Mouse (Mus musculus) erythroblast, embryonic 14.5 days (primary cell): ENCODE results near the gene Coro1b. TPM values are rescaled to one million over a fixed set of nuclear protein-coding genes. Genes with fewer than 3 reads are reported as not detected.
A peak's percentile ranks its signal among the peaks of the same experiment; 100 is the strongest.
"Not testable (repeated sequence)": the region's sequence is repeated elsewhere in the genome, so short reads cannot be mapped to it uniquely, and the experiment has no call there.

Source experiments
- H3K27me3 ChIP-seq: 2 replicates; pipeline ENCODE4 v1.6.1; 2012; ENCODE audit warnings: inconsistent platforms; ENCODE audit not compliant: control insufficient read depth
- H3K36me3 ChIP-seq: 2 replicates; pipeline ENCODE4 v1.6.1; 2012; ENCODE audit warnings: mild to moderate bottlenecking, inconsistent platforms; ENCODE audit not compliant: control insufficient read depth
- H3K4me1 ChIP-seq: 2 replicates; pipeline ENCODE4 v1.6.1; 2012; ENCODE audit warnings: inconsistent platforms; ENCODE audit not compliant: control insufficient read depth
- H3K4me3 ChIP-seq: replicated peaks from 2 replicates; pipeline ENCODE3; 2012; ENCODE audit warnings: moderate library complexity, mild to moderate bottlenecking, inconsistent platforms
- H3K9me3 ChIP-seq: 2 replicates; pipeline ENCODE4 v1.6.1; 2012; ENCODE audit warnings: low read length, inconsistent platforms, mixed read lengths; ENCODE audit not compliant: control insufficient read depth
- GATA1 ChIP-seq: IDR thresholded peaks from 2 replicates; pipeline ENCODE4 v1.6.1; 2012; ENCODE audit warnings: low read length, inconsistent platforms, mixed read lengths
- TAL1 ChIP-seq: IDR thresholded peaks from 3 replicates; pipeline ENCODE4 v1.6.1; 2012; ENCODE audit warnings: low read length, inconsistent platforms, mixed read lengths
- polyA plus RNA-seq: library from polyadenylated mRNA; stranded (reverse); fragments of >175 nt; gene quantifications from 2 replicates; pipeline ENCODE4 v1.2.3, GENCODE M21; 2012

Coro1b gene
- polyA plus RNA-seq, 1 experiment = 7.5 TPM

GRCm38 (mm10) chr19:4118350-4118749, 30.1 kb upstream of the Coro1b start:
- H3K4me3 ChIP-seq = no peak overlapping the region
- H3K4me1 ChIP-seq = peaks cover 62% of the 10 kb centered on the region

GRCm38 (mm10) chr19:4119716-4120487, 28.5 kb upstream of the Coro1b start:
- H3K4me3 ChIP-seq = no peak overlapping the region
- peaks cover 62% of the 10 kb centered on the region for H3K4me1 ChIP-seq

More at GRCm38 (mm10) chr19:4118350-4118749, 30.1 kb upstream of the Coro1b start:
- peaks cover 4% of the 10 kb centered on the region for H3K9me3 ChIP-seq
- H3K36me3 ChIP-seq = peaks cover 61% of the 10 kb centered on the region
- TF ChIP-seq TAL1 = no peak
- no peak for TF ChIP-seq GATA1
- H3K27me3 ChIP-seq = no peaks in the 10 kb centered on the region

GRCm38 (mm10) chr19:4120496-4120895, 27.9 kb upstream of the Coro1b start:
- Histone ChIP-seq H3K4me1 (peaks cover 65% of the 10 kb centered on the region), H3K4me3 (peak overlapping the region; percentile 74), H3K36me3 (peaks cover 39% of the 10 kb centered on the region), H3K27me3 (no peaks in the 10 kb centered on the region), H3K9me3 (peaks cover 4% of the 10 kb centered on the region)
- no peak for TF ChIP-seq TAL1
- TF ChIP-seq GATA1 = no peak

More at GRCm38 (mm10) chr19:4119716-4120487, 28.5 kb upstream of the Coro1b start:
- no peak for TF ChIP-seq GATA1
- TF ChIP-seq TAL1 = no peak
- Histone ChIP-seq H3K36me3 (peaks cover 45% of the 10 kb centered on the region), H3K27me3 (no peaks in the 10 kb centered on the region), H3K9me3 (peaks cover 4% of the 10 kb centered on the region)

GRCm38 (mm10) chr19:4121097-4121805, 27.2 kb upstream of the Coro1b start:
- Histone ChIP-seq H3K4me1 (peaks cover 67% of the 10 kb centered on the region), H3K27me3 (no peaks in the 10 kb centered on the region), H3K4me3 (peak overlapping the region; percentile 74), H3K9me3 (peaks cover 4% of the 10 kb centered on the region), H3K36me3 (peaks cover 32% of the 10 kb centered on the region)
- no peak for TF ChIP-seq GATA1
- TF ChIP-seq TAL1 = no peak

- not testable (repeated sequence) for H3K9me3 ChIP-seq, H3K27me3 ChIP-seq, H3K4me3 ChIP-seq
- peaks cover 73% of the 10 kb centered on the region for H3K4me1 ChIP-seq
- peaks cover 29% of the 10 kb centered on the region for H3K36me3 ChIP-seq
Observed at GRCm38 (mm10) chr19:4121896-4122295, 26.5 kb upstream of the Coro1b start.

- peaks cover 81% of the 10 kb centered on the region for H3K4me1 ChIP-seq
- H3K4me3 ChIP-seq = no peak overlapping the region
- TF ChIP-seq GATA1 (no peak), TAL1 (no peak)
- H3K9me3 ChIP-seq = peaks cover 4% of the 10 kb centered on the region
- H3K36me3 ChIP-seq = peaks cover 29% of the 10 kb centered on the region
- no peaks in the 10 kb centered on the region for H3K27me3 ChIP-seq
Observed at GRCm38 (mm10) chr19:4122411-4123370, 25.7 kb upstream of the Coro1b start.

- Histone ChIP-seq H3K4me1 (peaks cover 89% of the 10 kb centered on the region), H3K9me3 (peaks cover 6% of the 10 kb centered on the region), H3K4me3 (no peak overlapping the region), H3K36me3 (peaks cover 34% of the 10 kb centered on the region), H3K27me3 (no peaks in the 10 kb centered on the region)
- TF ChIP-seq GATA1 = no peak
- no peak for TF ChIP-seq TAL1
Observed at GRCm38 (mm10) chr19:4124432-4124831, 24.0 kb upstream of the Coro1b start.

GRCm38 (mm10) chr19:4125268-4125667, 23.2 kb upstream of the Coro1b start:
- peaks cover 89% of the 10 kb centered on the region for H3K4me1 ChIP-seq

More at GRCm38 (mm10) chr19:4125268-4125667, 23.2 kb upstream of the Coro1b start:
- not testable (repeated sequence) for H3K9me3 ChIP-seq, H3K27me3 ChIP-seq
- H3K4me3 ChIP-seq = peak overlapping the region; percentile 86
- peaks cover 39% of the 10 kb centered on the region for H3K36me3 ChIP-seq
